Mouse (Mus musculus) stomach, postnatal 0 days (tissue): ENCODE data around the gene Coro2a.

Source experiments
- CTCF ChIP-seq: IDR thresholded peaks from 2 replicates; pipeline ENCODE4 v1.5.1; 2016; ENCODE audit warnings: antibody characterized with exemption, low read depth, mild to moderate bottlenecking, moderate library complexity
- EP300 ChIP-seq: optimal IDR thresholded peaks from 2 replicates; pipeline ENCODE3; 2016; ENCODE audit warnings: antibody characterized with exemption

- TF ChIP-seq EP300 (no peak), CTCF (no peak)
Measured at GRCm38 (mm10) chr4:46598981-46599380, 3.0 kb downstream of the Coro2a start.
